Mouse (Mus musculus) cerebellum, adult 9-10 months (tissue): ENCODE measurements around the gene 4931429L15Rik.

Experiments
- DNase-seq: peaks from one replicate; pipeline ENCODE4 v3.0.0; 2022

Gene 4931429L15Rik

GRCm38 (mm10) chr9:46327706-46328571 lies 8.2 kb upstream of the 4931429L15Rik start:
- peak; percentile 55 for DNase-seq

GRCm38 (mm10) chr9:46326694-46327405 lies 7.1 kb upstream of the 4931429L15Rik start:
- no peak for DNase-seq

- no peak for DNase-seq
Observed at GRCm38 (mm10) chr9:46320461-46320860, 675 bp upstream of the 4931429L15Rik start.

GRCm38 (mm10) chr9:46317957-46318356 lies 1.8 kb downstream of the 4931429L15Rik start:
- DNase-seq: no peak

GRCm38 (mm10) chr9:46316909-46317308 lies 2.9 kb downstream of the 4931429L15Rik start:
- no peak for DNase-seq

GRCm38 (mm10) chr9:46316388-46316787 lies 3.4 kb downstream of the 4931429L15Rik start:
- no peak for DNase-seq

GRCm38 (mm10) chr9:46315807-46316365 lies 3.9 kb downstream of the 4931429L15Rik start:
- no peak for DNase-seq

GRCm38 (mm10) chr9:46314921-46315320 lies 4.9 kb downstream of the 4931429L15Rik start:
- DNase-seq: no peak

GRCm38 (mm10) chr9:46314507-46314906 lies 5.3 kb downstream of the 4931429L15Rik start:
- DNase-seq: peak; percentile 84

GRCm38 (mm10) chr9:46309121-46309520 lies 10.7 kb downstream of the 4931429L15Rik start:
- DNase-seq: no peak

GRCm38 (mm10) chr9:46302142-46302541 lies 17.6 kb downstream of the 4931429L15Rik start:
- DNase-seq: peak; percentile 64

GRCm38 (mm10) chr9:46298381-46298780 lies 21.4 kb downstream of the 4931429L15Rik start:
- DNase-seq: no peak

- DNase-seq: peak; percentile 89
Observed at GRCm38 (mm10) chr9:46282631-46283436, 37.0 kb downstream of the 4931429L15Rik start, which contains the start of gene Bud13. Gene Bud13, plus strand, starts transcription at chr9:46283008.

GRCm38 (mm10) chr9:46274494-46274893 lies 45.3 kb downstream of the 4931429L15Rik start:
- no peak for DNase-seq

GRCm38 (mm10) chr9:46272677-46273454 lies 46.9 kb downstream of the 4931429L15Rik start, which contains the start of gene Zpr1:
Gene Zpr1, plus strand, starts transcription at chr9:46273064.
- peak; percentile 87 for DNase-seq

- DNase-seq: no peak
Observed at GRCm38 (mm10) chr9:46272070-46272469, 47.7 kb downstream of the 4931429L15Rik start.

GRCm38 (mm10) chr9:46270782-46271181 lies 49.0 kb downstream of the 4931429L15Rik start:
- no peak for DNase-seq

GRCm38 (mm10) chr9:46269125-46269524 lies 50.7 kb downstream of the 4931429L15Rik start:
- DNase-seq: no peak

GRCm38 (mm10) chr9:46268343-46268873 lies 51.4 kb downstream of the 4931429L15Rik start, which contains the start of gene Apoa5:
Gene Apoa5, plus strand, starts transcription at chr9:46268633.
- DNase-seq: no peak

GRCm38 (mm10) chr9:46261131-46261530 lies 58.7 kb downstream of the 4931429L15Rik start:
- DNase-seq: no peak

GRCm38 (mm10) chr9:46259111-46259510 lies 60.7 kb downstream of the 4931429L15Rik start:
- DNase-seq: no peak
